Mouse (Mus musculus) cortical plate, adult 2 months (tissue): ENCODE measurements around the gene Svs2.
"Not testable (repeated sequence)": the region's sequence is repeated elsewhere in the genome, so short reads cannot be mapped to it uniquely, and the experiment has no call there.

Experiments
- CTCF ChIP-seq: fragments of 200-500 bp; IDR thresholded peaks from 2 replicates; pipeline ENCODE4 v1.5.1; 2011; ENCODE audit warnings: mild to moderate bottlenecking, control low read depth, low read length; ENCODE audit not compliant: insufficient read depth; ENCODE audit errors: extremely low read depth
- POLR2A ChIP-seq: fragments of 200-500 bp; IDR thresholded peaks from 2 replicates; pipeline ENCODE4 v1.6.1; 2011; ENCODE audit warnings: mild to moderate bottlenecking, low read length, control low read depth; ENCODE audit not compliant: insufficient read depth; ENCODE audit errors: extremely low read depth

DNA sequence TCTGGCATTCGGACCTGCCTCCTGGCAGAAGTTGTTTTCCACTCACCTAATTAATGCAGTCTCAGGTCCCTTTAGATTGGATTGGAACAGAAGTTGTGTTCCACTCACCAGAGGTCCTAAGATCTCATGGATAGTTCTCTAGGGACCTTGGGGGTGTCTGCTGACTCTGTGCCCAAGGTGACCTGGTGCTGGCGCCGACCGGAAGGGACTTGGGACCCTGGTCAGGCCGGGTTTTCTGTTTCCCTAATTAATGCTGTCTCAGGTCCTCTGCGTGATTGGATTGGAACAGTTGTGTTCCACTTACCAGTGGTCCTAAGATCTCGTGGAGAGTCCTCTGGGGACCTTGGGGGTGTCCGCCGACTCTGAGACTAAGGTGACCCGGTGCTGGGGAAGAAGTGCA is 32.3 kb downstream of the Svs2 start:
- TF ChIP-seq CTCF, POLR2A: not testable (repeated sequence)
